Mouse (Mus musculus) left cerebral cortex, postnatal 4 days (tissue): Measurements from ENCODE around the gene Vac14. TPM values are rescaled to one million over a fixed set of nuclear protein-coding genes. Genes with fewer than 3 reads are reported as not detected.

Experiments
- DNase-seq: peaks from one replicate; pipeline ENCODE4 v3.0.0-alpha.2; 2022
- intact Hi-C: fragments of 180-260 bp; cut with DNase I; formaldehyde crosslinking; loops from one replicate; pipeline ENCODE4 v1.15.1; 2025
- total RNA-seq, 2 experiments: library from RNA; stranded (reverse); gene quantifications; 2 replicates each; pipeline ENCODE4 v1.2.3; 2021

Gene Vac14
- total RNA-seq, 2 experiments from 2014 or later: 47.3 to 49.0 TPM

GRCm38 (mm10) chr8:110676702-110677101, 58.3 kb downstream of the Vac14 start:
- intact Hi-C loops: no loop called here
- DNase-seq: no peak

GRCm38 (mm10) chr8:110677174-110677660, 58.8 kb downstream of the Vac14 start:
- intact Hi-C loops: no loop called here
- no peak for DNase-seq

DNA sequence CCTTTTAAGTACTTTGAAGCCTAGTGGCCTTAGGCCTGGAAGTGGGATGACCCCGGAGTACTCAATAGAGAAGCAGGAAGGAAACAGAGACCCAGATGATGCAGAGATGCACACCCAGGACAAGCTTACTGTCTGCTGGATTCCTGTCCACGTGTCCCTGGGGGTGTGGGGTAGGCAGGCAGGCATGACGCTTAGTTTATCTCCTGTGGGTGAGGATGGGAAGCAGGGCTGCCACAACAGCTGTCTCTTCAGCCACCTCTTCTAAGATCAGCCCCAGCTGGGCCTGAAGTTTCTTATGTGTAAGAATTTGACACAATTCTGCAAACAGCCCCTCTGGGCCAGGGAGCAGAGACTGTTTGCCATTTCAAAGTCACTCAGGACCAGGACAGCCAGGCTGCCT, 60.6 kb downstream of the Vac14 start:
- no peak for DNase-seq
- intact Hi-C loops: no loop called here

DNA sequence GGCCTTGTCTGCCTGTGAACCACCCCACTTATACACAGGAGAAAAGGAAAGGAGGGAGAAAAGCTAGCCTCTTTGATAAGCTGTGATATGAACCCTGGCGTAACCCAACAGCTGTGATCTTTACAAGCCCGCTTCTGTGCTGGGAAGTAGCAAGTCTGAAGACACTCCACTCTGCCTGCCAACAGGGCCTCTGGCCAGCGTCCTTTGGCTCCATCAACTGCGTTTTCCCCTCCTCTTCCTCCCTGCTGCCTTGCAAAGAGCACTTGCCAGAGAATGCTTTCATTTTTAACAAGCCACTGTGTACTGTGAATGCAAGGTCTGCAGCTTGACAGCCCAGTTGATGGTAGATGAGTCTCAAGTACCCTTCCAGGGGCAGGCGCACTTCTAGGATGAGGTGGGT, 69.3 kb downstream of the Vac14 start:
- intact Hi-C loops: no loop called here
- DNase-seq: peak; percentile 75

- no peak for DNase-seq
- intact Hi-C loops: no loop called here
Measured at GRCm38 (mm10) chr8:110689961-110690360, 71.6 kb downstream of the Vac14 start.

GRCm38 (mm10) chr8:110694226-110694625, 75.8 kb downstream of the Vac14 start:
- intact Hi-C loops: no loop called here
- no peak for DNase-seq

GRCm38 (mm10) chr8:110694826-110695225, 76.4 kb downstream of the Vac14 start:
- DNase-seq: no peak
- intact Hi-C loops: no loop called here

DNA sequence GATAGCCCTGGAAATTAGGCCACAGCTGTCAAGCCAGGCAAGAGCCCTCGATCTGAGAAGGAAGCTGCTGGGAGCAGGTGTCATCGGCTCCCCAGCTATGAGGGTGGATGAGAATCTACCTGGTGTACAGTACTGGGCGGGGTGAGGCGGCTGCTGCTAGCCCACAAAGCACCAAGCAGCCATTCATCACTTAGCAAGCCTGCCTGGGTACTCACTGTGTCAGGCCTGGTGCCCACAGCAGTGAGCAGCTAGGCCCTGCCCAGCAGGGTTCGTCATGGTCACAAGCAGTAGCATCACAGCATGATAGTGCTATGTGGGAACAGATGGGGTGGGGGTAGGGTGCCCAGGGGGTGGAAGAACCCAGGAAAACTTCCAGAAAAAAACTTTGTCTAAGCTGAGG, 77.0 kb downstream of the Vac14 start:
- intact Hi-C loops: no loop called here
- no peak for DNase-seq

- DNase-seq: no peak
- intact Hi-C loops: no loop called here
Measured at GRCm38 (mm10) chr8:110696051-110696450, 77.7 kb downstream of the Vac14 start.

GRCm38 (mm10) chr8:110697571-110697970, 79.2 kb downstream of the Vac14 start:
- DNase-seq: no peak
- intact Hi-C loops: no loop called here

GRCm38 (mm10) chr8:110698098-110698497, 79.7 kb downstream of the Vac14 start:
- intact Hi-C loops: no loop called here
- DNase-seq: no peak

DNA sequence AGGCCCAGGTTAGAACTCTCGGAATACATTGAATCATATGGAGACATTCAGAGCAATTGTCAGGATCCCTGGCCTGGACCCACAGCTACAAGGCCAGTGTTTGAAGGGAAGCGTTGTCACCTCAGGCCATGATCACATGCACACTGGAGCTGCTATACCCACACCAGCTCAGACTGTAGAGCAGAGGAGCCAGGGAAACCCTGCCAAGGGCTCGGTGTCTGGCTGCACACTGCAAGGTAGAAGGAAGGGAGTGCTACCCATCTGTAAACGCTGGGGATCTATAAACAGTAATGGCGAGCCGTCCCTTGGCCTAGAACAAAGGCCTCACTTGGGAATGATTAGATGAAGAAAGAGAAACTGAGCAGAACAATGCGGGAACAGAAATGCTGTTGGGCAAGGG, 81.1 kb downstream of the Vac14 start:
- intact Hi-C loops: no loop called here

GRCm38 (mm10) chr8:110700561-110700960, 82.2 kb downstream of the Vac14 start:
- intact Hi-C loops: no loop called here
- DNase-seq: no peak

More for the DNA sequence above, 81.1 kb downstream of the Vac14 start:
- DNase-seq: no peak

DNA sequence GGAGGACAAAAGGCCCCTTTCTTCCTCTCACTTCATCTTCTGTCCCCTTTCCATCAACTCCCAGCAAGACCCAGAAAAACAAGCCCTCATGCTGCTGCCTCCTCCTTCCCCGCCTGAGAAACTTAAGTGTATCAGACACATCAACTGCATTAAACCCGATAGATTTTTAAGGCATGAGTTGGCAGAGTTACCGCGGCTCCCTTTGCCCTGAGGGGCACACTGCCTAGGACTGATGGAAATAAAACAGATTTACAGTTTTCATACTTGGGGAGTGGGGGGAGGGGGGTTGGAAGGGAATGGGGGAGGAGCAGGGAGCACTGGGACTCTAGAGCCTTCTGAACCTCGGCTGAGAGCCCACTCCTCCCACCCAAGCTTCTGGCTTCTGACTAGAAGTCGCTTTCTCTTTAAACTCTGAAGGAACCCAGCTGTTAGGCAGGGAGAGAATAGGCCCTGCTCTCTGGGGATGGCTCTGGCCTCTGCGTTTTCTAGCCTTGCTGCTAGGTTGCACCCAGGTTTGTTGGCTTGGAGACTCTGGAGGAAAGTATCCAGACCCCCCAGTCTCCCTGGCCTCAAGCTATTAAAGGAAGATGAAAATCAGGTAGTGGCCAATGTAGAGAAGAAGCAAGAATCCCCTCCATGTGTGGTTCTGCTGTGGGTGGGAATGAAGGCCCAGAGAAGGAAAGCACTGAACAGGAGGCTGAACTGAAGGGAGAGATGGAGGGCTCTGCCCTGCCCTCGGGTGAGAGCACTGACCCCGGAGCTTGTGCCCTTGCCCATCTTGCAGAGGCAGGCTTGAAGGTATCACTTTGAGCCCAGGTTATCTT, 84.5 kb downstream of the Vac14 start:
- intact Hi-C loops: no loop called here
- DNase-seq: no peak

GRCm38 (mm10) chr8:110703460-110704061, 85.2 kb downstream of the Vac14 start:
- intact Hi-C loops: no loop called here

GRCm38 (mm10) chr8:110704103-110704502, 85.7 kb downstream of the Vac14 start:
- no peak for DNase-seq
- intact Hi-C loops: no loop called here

More at GRCm38 (mm10) chr8:110703460-110704061, 85.2 kb downstream of the Vac14 start:
- DNase-seq: no peak

GRCm38 (mm10) chr8:110705391-110706287, 87.3 kb downstream of the Vac14 start:
- DNase-seq: peak; percentile 67
- intact Hi-C loops: no loop called here

- DNase-seq: no peak
- intact Hi-C loops: no loop called here
Measured at GRCm38 (mm10) chr8:110706288-110706870, 88.0 kb downstream of the Vac14 start.

DNA sequence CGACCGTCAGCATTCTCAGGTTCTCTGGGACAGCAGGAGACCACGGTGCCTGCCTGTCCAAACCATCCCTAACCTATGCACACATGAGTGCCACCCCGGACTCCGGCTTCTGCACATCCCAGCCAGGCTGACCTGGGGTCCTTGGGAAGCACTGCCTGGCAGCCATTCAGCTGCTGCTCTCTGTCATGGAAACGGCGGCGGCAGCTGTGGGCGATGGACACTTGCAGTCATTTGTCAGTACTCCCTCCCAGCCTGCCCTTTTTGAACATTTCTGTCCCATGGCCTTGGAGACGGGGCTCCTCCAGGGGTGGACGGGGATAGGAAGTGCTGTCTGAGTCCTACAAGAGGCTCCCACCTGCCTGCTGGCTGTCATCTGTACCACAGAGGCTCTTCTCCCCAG, 90.0 kb downstream of the Vac14 start:
- intact Hi-C loops: no loop called here
- DNase-seq: peak; percentile 57

GRCm38 (mm10) chr8:110710593-110710992, 92.2 kb downstream of the Vac14 start:
- intact Hi-C loops: no loop called here
- no peak for DNase-seq
